Comparison of ENCODE assay signal across 21 mouse cellular contexts in the genomic region with DNA sequence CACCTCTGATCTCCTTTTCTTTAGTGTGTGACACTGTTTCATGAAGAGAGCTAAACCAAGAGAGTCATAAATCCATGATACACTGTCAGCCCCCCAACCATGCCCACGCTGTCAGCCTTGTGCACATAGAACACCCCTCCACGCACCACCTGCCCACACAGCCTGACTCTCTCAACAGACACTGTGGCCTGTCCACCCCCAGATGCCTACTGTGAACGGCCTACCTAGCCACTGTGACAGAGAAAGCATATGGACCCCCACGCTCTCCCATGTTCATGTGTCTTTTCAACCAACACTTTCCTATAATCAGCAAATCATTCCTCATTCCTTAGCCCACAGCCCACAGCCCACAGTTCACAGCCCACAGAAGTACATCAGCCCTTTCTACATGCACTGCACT.
"Had no signal": no experiment of that assay in that cellular context is flagged by ENCODE, and none has a peak within 500 bp of the region (broad histone marks: within the 10 kb centered on the region; RNA-seq: fewer than 3 reads in every experiment).

No protein-coding gene starts in this region.

- H3K27ac ChIP-seq: kidney, embryonic 15.5 days; limb, embryonic 12.5 days; limb, embryonic 15.5 days; liver, embryonic 14.5 days; stomach, embryonic 15.5 days had no signal

- H3K4me1 ChIP-seq: limb, embryonic 12.5 days; limb, embryonic 15.5 days; stomach, embryonic 15.5 days had no signal

- H3K4me3 ChIP-seq: kidney, embryonic 15.5 days; limb, embryonic 12.5 days; limb, embryonic 15.5 days; stomach, embryonic 15.5 days had no signal

- H3K9me3 ChIP-seq: kidney, embryonic 15.5 days; limb, embryonic 12.5 days; limb, embryonic 15.5 days; stomach, embryonic 15.5 days had no signal

- H3K27me3 ChIP-seq: kidney, embryonic 15.5 days; limb, embryonic 12.5 days; limb, embryonic 15.5 days; stomach, embryonic 15.5 days had no signal

- H3K4me2 ChIP-seq: kidney, embryonic 15.5 days; limb, embryonic 12.5 days; limb, embryonic 15.5 days; liver, embryonic 11.5 days; lung, embryonic 14.5 days; midbrain, embryonic 11.5 days; stomach, embryonic 15.5 days had no signal

- H3K9ac ChIP-seq: kidney, embryonic 15.5 days; limb, embryonic 12.5 days; limb, embryonic 15.5 days; liver, embryonic 14.5 days; liver, postnatal 0 days; lung, embryonic 14.5 days; stomach, embryonic 15.5 days had no signal

- ATAC-seq: liver, postnatal 0 days had no signal

- H3K36me3 ChIP-seq: kidney, embryonic 15.5 days; limb, embryonic 12.5 days; limb, embryonic 15.5 days; stomach, embryonic 15.5 days had no signal

- DNase-seq: kidney, adult 11 months; kidney, adult 8-10 months; kidney, postnatal 10 days; kidney, postnatal 36 days; layer of hippocampus, postnatal 36 days; left cerebral cortex, postnatal 4 days; liver, postnatal 0 days; lung, postnatal 10 days; lung, postnatal 4 days; midbrain, embryonic 14.5 days; spleen, adult 18-20 months; thymus, adult 18-20 months; thymus, postnatal 36 days had no signal
